Mouse (Mus musculus) liver, embryonic 11.5 days (tissue): ENCODE data around the gene Limch1. TPM values are rescaled to one million over a fixed set of nuclear protein-coding genes. Genes with fewer than 3 reads are reported as not detected.

Experiments used
- ATAC-seq: fragments of 200-750 bp; cut with Nextera tagmentation; replicated peaks from 2 replicates; pipeline ENCODE4 v1.8.0; 2017; ENCODE audit warnings: moderate number of reproducible peaks, mild to moderate bottlenecking, moderate TSS enrichment, moderate library complexity; ENCODE audit not compliant: low FRiP score
- DNase-seq: peaks from one replicate; pipeline ENCODE4 v3.0.0-alpha.2; 2017; ENCODE audit warnings: low spot score
- H3K27ac ChIP-seq: fragments of 300-500 bp; sonication (generic); 2 replicates; pipeline ENCODE4 v1.5.1; 2014; ENCODE audit warnings: mild to moderate bottlenecking, low read depth, low read length, control low read depth
- H3K27me3 ChIP-seq: fragments of 300-500 bp; sonication (generic); replicated peaks from 2 replicates; pipeline ENCODE4 v1.6.1; 2014; ENCODE audit warnings: low read length, mixed read lengths; ENCODE audit not compliant: control insufficient read depth, insufficient read depth
- H3K36me3 ChIP-seq: fragments of 300-500 bp; sonication (generic); 2 replicates; pipeline ENCODE4 v1.6.1; 2014; ENCODE audit warnings: mild to moderate bottlenecking, low read length, moderate library complexity, mixed read lengths; ENCODE audit not compliant: control insufficient read depth, insufficient read depth
- H3K4me1 ChIP-seq: fragments of 300-500 bp; sonication (generic); replicated peaks from 2 replicates; pipeline ENCODE4 v1.6.1; 2014; ENCODE audit warnings: low read length, mixed read lengths; ENCODE audit not compliant: control insufficient read depth, insufficient read depth
- H3K4me2 ChIP-seq: fragments of 300-500 bp; sonication (generic); 2 replicates; pipeline ENCODE4 v1.6.1; 2014; ENCODE audit warnings: mild to moderate bottlenecking, control low read depth, moderate library complexity
- H3K4me3 ChIP-seq: fragments of 300-500 bp; sonication (generic); 2 replicates; pipeline ENCODE4 v1.5.1; 2014; ENCODE audit warnings: low read depth, low read length, control low read depth
- H3K9ac ChIP-seq: fragments of 300-500 bp; sonication (generic); 2 replicates; pipeline ENCODE4 v1.6.1; 2014; ENCODE audit warnings: low read depth, low read length, control low read depth
- H3K9me3 ChIP-seq: fragments of 300-500 bp; sonication (generic); 2 replicates; pipeline ENCODE4 v1.6.1; 2016; ENCODE audit warnings: low read length, inconsistent platforms, mixed read lengths; ENCODE audit not compliant: control insufficient read depth
- WGBS: fragments of 180-500 bp; shearing (Covaris S2); extraction: QIAGEN DNeasy Blood & Tissue Kit; methylation state at CpG from one replicate; pipeline ENCODE4 v1.1.7; 2014; 5-methylcytosine and 5-hydroxymethylcytosine counted together
- microRNA-seq: library from miRNA; unstranded; fragments of <30 nt; microRNA quantifications from one replicate; pipeline ENCODE4, GENCODE M21; 2017; ENCODE audit warnings: borderline number of aligned reads
- polyA plus RNA-seq: library from polyadenylated mRNA; unstranded; fragments of >200 nt; fragmentation: Nextera tagmentation; extraction: Ambion mirVana; gene quantifications from 2 replicates; pipeline ENCODE4 v1.2.1, GENCODE M21; 2014

Limch1 gene
- polyA plus RNA-seq, 1 experiment from 2014 or later: 11.6 TPM

DNA sequence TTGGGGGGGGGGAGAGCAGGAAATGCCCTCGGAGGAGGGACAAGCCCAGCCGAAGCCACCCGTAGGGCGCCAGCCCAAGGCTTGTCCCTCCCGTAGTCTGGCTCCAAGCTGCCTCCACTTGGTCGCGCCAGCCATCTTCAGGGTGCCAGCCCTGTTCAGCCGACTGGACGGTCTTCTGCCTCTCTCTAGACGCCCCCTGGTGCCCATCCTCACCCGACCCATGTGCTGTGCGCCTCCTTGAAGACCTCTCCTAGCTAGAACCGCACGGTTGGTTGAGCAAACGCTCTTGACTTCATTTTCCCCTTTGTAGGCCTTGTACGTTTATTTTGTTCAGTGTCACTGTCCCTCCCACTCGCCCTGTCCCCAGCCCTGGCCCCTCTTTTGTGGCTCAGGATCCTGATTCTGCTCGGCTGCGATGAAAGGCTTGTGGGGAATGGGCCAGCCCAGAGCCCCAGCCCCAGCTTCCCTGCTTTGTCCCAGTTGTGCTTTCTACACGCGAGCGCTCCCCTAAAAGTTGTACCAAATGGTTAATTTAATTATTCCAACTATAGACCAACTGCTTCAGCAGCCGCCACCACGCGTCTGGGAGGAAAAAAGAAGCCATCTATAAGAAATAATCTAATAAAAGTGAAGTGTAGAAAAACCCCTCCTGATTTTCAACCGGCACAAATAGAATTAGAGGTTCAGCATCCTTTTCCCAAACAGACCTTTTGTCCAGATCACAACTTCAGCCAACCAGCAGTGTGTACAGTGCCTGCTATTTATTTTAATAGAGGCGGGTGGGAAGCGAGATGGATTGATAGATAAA is 356.4 kb downstream of the Limch1 start:
- Histone ChIP-seq H3K27me3 (peaks cover 87% of the 10 kb centered on the region), H3K36me3 (no peaks in the 10 kb centered on the region), H3K4me1 (no peaks in the 10 kb centered on the region), H3K4me2 (no peak overlapping the region), H3K9ac (no peak overlapping the region), H3K4me3 (no peak overlapping the region), H3K9me3 (no peaks in the 10 kb centered on the region), H3K27ac (no peak overlapping the region)
- no peak for ATAC-seq
- peak; percentile 37 for DNase-seq
- 5% methylated on average over 28 of the region's 28 CpGs for WGBS

DNA sequence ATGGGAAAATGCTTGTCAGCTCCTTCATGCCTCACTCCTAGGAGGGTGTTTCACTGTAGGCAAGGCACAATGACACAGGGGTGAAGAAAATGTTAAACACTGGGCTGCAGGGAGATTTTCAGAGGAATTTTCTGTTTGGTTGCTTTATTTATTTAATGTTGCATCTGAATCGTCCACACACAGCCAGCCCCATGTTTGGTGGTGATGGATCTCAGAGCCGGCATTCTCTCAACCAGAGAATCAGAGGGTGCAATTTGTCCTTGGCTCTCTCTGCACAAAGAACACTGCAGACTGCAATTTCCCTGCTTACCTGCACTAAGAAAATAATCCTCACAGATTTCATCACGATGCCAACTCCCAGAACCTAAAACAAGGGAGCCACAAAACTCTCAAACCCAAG is 357.4 kb downstream of the Limch1 start:
- H3K27me3 ChIP-seq: peaks cover 77% of the 10 kb centered on the region
- H3K9me3 ChIP-seq: no peaks in the 10 kb centered on the region
- ATAC-seq (no peak), DNase-seq (no peak)
- no peak overlapping the region for H3K4me3 ChIP-seq
- no peak overlapping the region for H3K4me2 ChIP-seq
- no peaks in the 10 kb centered on the region for H3K4me1 ChIP-seq
- 18% methylated on average over 3 of the region's 3 CpGs for WGBS
- no peak overlapping the region for H3K27ac ChIP-seq
- no peak overlapping the region for H3K9ac ChIP-seq
- no peaks in the 10 kb centered on the region for H3K36me3 ChIP-seq

DNA sequence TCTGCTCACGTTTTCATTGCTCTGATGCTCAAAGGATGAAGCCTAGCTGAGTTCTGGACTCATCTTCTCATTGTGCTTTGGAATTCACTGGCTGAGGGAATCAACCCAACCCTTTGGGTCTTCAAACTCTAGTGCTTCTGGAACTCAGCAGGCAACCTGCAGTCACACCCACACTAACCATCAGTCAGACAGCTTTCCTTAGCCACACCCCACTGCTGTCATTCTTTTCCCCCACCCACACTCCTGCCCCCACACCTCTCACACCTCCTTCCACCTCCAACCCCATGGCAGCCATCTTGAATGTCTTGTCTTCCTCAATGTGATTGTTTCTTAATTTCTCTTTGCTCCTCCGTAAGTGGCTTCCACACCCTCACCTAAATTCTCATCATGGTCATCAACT is 360.6 kb downstream of the Limch1 start:
- H3K9ac ChIP-seq: no peak overlapping the region
- no peaks in the 10 kb centered on the region for H3K9me3 ChIP-seq
- no peaks in the 10 kb centered on the region for H3K36me3 ChIP-seq
- 78% methylated on average over 2 of the region's 2 CpGs for WGBS
- DNase-seq: no peak
- H3K4me2 ChIP-seq: no peak overlapping the region
- no peak overlapping the region for H3K27ac ChIP-seq
- no peak for ATAC-seq
- H3K4me3 ChIP-seq: no peak overlapping the region
- H3K4me1 ChIP-seq: no peaks in the 10 kb centered on the region
- peaks cover 44% of the 10 kb centered on the region for H3K27me3 ChIP-seq

Small RNA genes within 50 kb of the gene (microRNA-seq; reads per million reads assigned to microRNA genes)
- gene Gm23841: not detected

Other genes starting within 250 kb of the Limch1 start
- gene Apbb2, start 127.0 kb upstream of the Limch1 start, polyA plus RNA-seq: 11.7 and 14.2 TPM in 2 replicates
- 11.3 and 14.0 TPM in 2 replicates for gene Uchl1, start 69.7 kb upstream of the Limch1 start, polyA plus RNA-seq